Mouse (Mus musculus) forebrain, embryonic 16.5 days (tissue): ENCODE results near the gene Scg3. TPM values are rescaled to one million over a fixed set of nuclear protein-coding genes. Genes with fewer than 3 reads are reported as not detected.

ENCODE experiments used
- ATAC-seq: fragments of 200-750 bp; cut with Nextera tagmentation; 2 replicates; pipeline ENCODE4 v1.8.0; 2017; ENCODE audit warnings: mild to moderate bottlenecking, moderate library complexity
- H3K27ac ChIP-seq: fragments of 300-500 bp; sonication (generic); 2 replicates; pipeline ENCODE4 v1.5.1; 2014; ENCODE audit warnings: low read length, control low read depth
- H3K27me3 ChIP-seq: fragments of 300-500 bp; sonication (generic); replicated peaks from 2 replicates; pipeline ENCODE4 v1.6.1; 2014; ENCODE audit warnings: low read length; ENCODE audit not compliant: control insufficient read depth, insufficient read depth
- H3K36me3 ChIP-seq: fragments of 300-500 bp; sonication (generic); 2 replicates; pipeline ENCODE4 v1.6.1; 2014; ENCODE audit not compliant: control insufficient read depth, insufficient read depth
- H3K4me1 ChIP-seq: fragments of 300-500 bp; sonication (generic); replicated peaks from 2 replicates; pipeline ENCODE4 v1.6.1; 2014; ENCODE audit warnings: low read length; ENCODE audit not compliant: control insufficient read depth, insufficient read depth
- H3K4me2 ChIP-seq: fragments of 300-500 bp; sonication (generic); 2 replicates; pipeline ENCODE4 v1.6.1; 2014; ENCODE audit warnings: mild to moderate bottlenecking, low read length, control low read depth
- H3K4me3 ChIP-seq: fragments of 300-500 bp; sonication (generic); replicated peaks from 2 replicates; pipeline ENCODE4 v1.5.1; 2014; ENCODE audit warnings: mild to moderate bottlenecking, low read length, control low read depth
- H3K9ac ChIP-seq: fragments of 300-500 bp; sonication (generic); replicated peaks from 2 replicates; pipeline ENCODE4 v1.6.1; 2014; ENCODE audit warnings: low read depth, low read length, control low read depth
- H3K9me3 ChIP-seq: fragments of 300-500 bp; sonication (generic); 2 replicates; pipeline ENCODE4 v1.6.1; 2016; ENCODE audit warnings: low read length; ENCODE audit not compliant: control insufficient read depth
- WGBS: fragments of 180-500 bp; shearing (Covaris S2); extraction: QIAGEN DNeasy Blood & Tissue Kit; methylation state at CpG from one replicate; pipeline ENCODE4 v1.1.7; 2014; 5-methylcytosine and 5-hydroxymethylcytosine counted together
- polyA plus RNA-seq: library from polyadenylated mRNA; unstranded; fragments of >200 nt; fragmentation: Nextera tagmentation; extraction: Ambion mirVana; gene quantifications from 2 replicates; pipeline ENCODE4 v1.2.1, GENCODE M21; 2015

Gene Scg3
- polyA plus RNA-seq, 1 experiment from 2014 or later = 114 TPM

- ATAC-seq = no peak
- 81% methylated on average over 4 of the region's 4 CpGs for WGBS
- H3K4me3 ChIP-seq = no peak overlapping the region
- H3K9ac ChIP-seq = no peak overlapping the region
- H3K9me3 ChIP-seq = no peaks in the 10 kb centered on the region
- no peak overlapping the region for H3K4me2 ChIP-seq
- H3K27ac ChIP-seq = no peak overlapping the region
- H3K36me3 ChIP-seq = peaks cover 11% of the 10 kb centered on the region
- H3K4me1 ChIP-seq = peaks cover 12% of the 10 kb centered on the region
- no peaks in the 10 kb centered on the region for H3K27me3 ChIP-seq
Observed at GRCm38 (mm10) chr9:75597596-75597995, 86.3 kb downstream of the Scg3 start.

DNA sequence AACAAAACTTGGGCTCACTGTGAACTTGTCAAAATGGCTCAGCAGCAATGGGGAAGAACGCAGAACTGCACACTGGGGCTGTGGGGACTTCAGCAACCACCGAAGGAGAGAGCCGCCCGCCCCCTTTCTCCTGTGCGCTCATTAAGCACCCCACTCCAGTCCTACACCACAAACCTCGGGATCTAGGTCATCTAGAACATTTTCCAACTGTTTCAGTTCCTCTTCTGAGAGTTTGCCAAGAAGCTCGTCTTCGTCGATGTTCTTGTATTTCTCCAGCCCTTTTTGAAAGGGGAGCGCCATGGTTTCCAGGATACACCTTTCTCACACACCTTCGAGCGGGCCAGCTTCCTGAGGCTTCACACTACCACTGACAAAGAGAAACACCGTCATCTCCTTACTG lies 86.8 kb downstream of the Scg3 start:
- H3K9ac ChIP-seq = no peak overlapping the region
- ATAC-seq = no peak
- H3K27me3 ChIP-seq = no peaks in the 10 kb centered on the region
- no peak overlapping the region for H3K4me3 ChIP-seq
- H3K4me1 ChIP-seq = peaks cover 12% of the 10 kb centered on the region
- peaks cover 16% of the 10 kb centered on the region for H3K36me3 ChIP-seq
- no peak overlapping the region for H3K27ac ChIP-seq
- 92% methylated on average over 13 of the region's 13 CpGs for WGBS
- H3K9me3 ChIP-seq = no peaks in the 10 kb centered on the region
- H3K4me2 ChIP-seq = no peak overlapping the region

DNA sequence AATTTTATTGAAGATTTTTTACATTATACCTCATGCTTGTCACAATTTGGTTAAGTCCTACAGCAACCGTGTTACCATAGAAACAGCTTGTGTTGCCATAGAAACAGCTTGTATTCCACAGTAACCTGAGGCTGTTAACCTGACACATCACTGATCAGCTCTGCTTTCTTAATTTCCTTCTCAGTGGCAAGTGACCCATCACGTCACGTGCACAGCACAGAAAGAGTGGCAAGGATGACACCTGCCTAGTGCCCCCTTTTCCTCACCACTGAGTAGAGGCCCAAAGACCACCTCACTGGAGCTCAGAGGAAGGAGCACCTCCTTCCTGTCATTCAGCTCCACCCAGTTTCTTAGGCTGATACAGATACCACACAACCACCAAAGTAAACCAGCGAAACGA lies 90.4 kb downstream of the Scg3 start:
- H3K36me3 ChIP-seq = peaks cover 30% of the 10 kb centered on the region
- 84% methylated on average over 5 of the region's 5 CpGs for WGBS
- H3K4me1 ChIP-seq = no peaks in the 10 kb centered on the region
- no peaks in the 10 kb centered on the region for H3K9me3 ChIP-seq
- no peak overlapping the region for H3K9ac ChIP-seq
- no peak overlapping the region for H3K27ac ChIP-seq
- ATAC-seq = peak; percentile 51; the same call in 1 of the 2 replicates
- no peak overlapping the region for H3K4me2 ChIP-seq
- H3K4me3 ChIP-seq = no peak overlapping the region
- H3K27me3 ChIP-seq = no peaks in the 10 kb centered on the region

Other genes with a start within 250 kb of the Scg3 start
- 41.9 and 43.7 TPM in 2 replicates for gene Leo1, start 242.5 kb downstream of the Scg3 start, polyA plus RNA-seq
- gene Tmod3, start 124.4 kb downstream of the Scg3 start, polyA plus RNA-seq = 107 and 113 TPM in 2 replicates
- gene Tmod2, start 72.7 kb downstream of the Scg3 start, polyA plus RNA-seq = 252 and 274 TPM in 2 replicates
- 26.7 and 28.2 TPM in 2 replicates for gene Lysmd2, start 58.3 kb downstream of the Scg3 start, polyA plus RNA-seq
- 2.0 and 2.4 TPM in 2 replicates for gene Bmp5, start 91.3 kb upstream of the Scg3 start, polyA plus RNA-seq